Mouse (Mus musculus) limb, embryonic 12.5 days (tissue): ENCODE results near the gene Ly6g6f. TPM values are rescaled to one million over a fixed set of nuclear protein-coding genes. Genes with fewer than 3 reads are reported as not detected.

ENCODE experiments used
- ATAC-seq: fragments of 200-750 bp; cut with Nextera tagmentation; 2 replicates; pipeline ENCODE4 v1.8.0; 2017; ENCODE audit warnings: low read depth, moderate TSS enrichment; ENCODE audit not compliant: insufficient number of reproducible peaks, insufficient read depth, low FRiP score, low TSS enrichment
- H3K27ac ChIP-seq: fragments of 300-500 bp; sonication (generic); 2 replicates; pipeline ENCODE4 v1.5.1; 2016; ENCODE audit warnings: mild to moderate bottlenecking, moderate library complexity
- H3K27me3 ChIP-seq: fragments of 300-500 bp; sonication (generic); 2 replicates; pipeline ENCODE4 v1.6.1; 2016; ENCODE audit warnings: mild to moderate bottlenecking, moderate library complexity
- H3K36me3 ChIP-seq: fragments of 300-500 bp; sonication (generic); 2 replicates; pipeline ENCODE4 v1.6.1; 2016; ENCODE audit warnings: mild to moderate bottlenecking, moderate library complexity
- H3K4me1 ChIP-seq: fragments of 300-500 bp; sonication (generic); replicated peaks from 2 replicates; pipeline ENCODE4 v1.6.1; 2016
- H3K4me2 ChIP-seq: fragments of 300-500 bp; sonication (generic); 2 replicates; pipeline ENCODE4 v1.6.1; 2016; ENCODE audit warnings: mild to moderate bottlenecking, moderate library complexity
- H3K4me3 ChIP-seq: fragments of 300-500 bp; sonication (generic); replicated peaks from 2 replicates; pipeline ENCODE4 v1.5.1; 2016; ENCODE audit warnings: mild to moderate bottlenecking
- H3K9ac ChIP-seq: fragments of 300-500 bp; sonication (generic); replicated peaks from 2 replicates; pipeline ENCODE4 v1.6.1; 2016; ENCODE audit warnings: mild to moderate bottlenecking, moderate library complexity
- H3K9me3 ChIP-seq: fragments of 300-500 bp; sonication (generic); 2 replicates; pipeline ENCODE4 v1.6.1; 2016; ENCODE audit warnings: mild to moderate bottlenecking, moderate library complexity
- whole genome bisulfite sequencing: fragments of 180-500 bp; shearing (Covaris S2); methylation state at CpG from one replicate; pipeline ENCODE4 v1.1.7; 2016; 5-methylcytosine and 5-hydroxymethylcytosine counted together
- polyA plus RNA-seq: library from polyadenylated mRNA; unstranded; fragments of >200 nt; fragmentation: Nextera tagmentation; extraction: Ambion mirVana; gene quantifications from 2 replicates; pipeline ENCODE4 v1.2.1, GENCODE M21; 2016

The Ly6g6f gene
- polyA plus RNA-seq, 1 experiment from 2014 or later: 0.66 TPM

GRCm38 (mm10) chr17:35092403-35093198 is 7.2 kb upstream of the Ly6g6f start:
- no peak overlapping the region for H3K9ac ChIP-seq
- H3K27me3 ChIP-seq: no peaks in the 10 kb centered on the region
- H3K4me1 ChIP-seq: peaks cover 12% of the 10 kb centered on the region
- ATAC-seq: no peak
- H3K27ac ChIP-seq: no peak overlapping the region
- H3K4me2 ChIP-seq: no peak overlapping the region
- no peaks in the 10 kb centered on the region for H3K9me3 ChIP-seq
- WGBS: 86% methylated on average over 14 of the region's 14 CpGs
- peaks cover 68% of the 10 kb centered on the region for H3K36me3 ChIP-seq
- H3K4me3 ChIP-seq: no peak overlapping the region

GRCm38 (mm10) chr17:35090166-35090932 is 4.9 kb upstream of the Ly6g6f start:
- Histone ChIP-seq H3K4me2 (peak overlapping the region; percentile 65), H3K27me3 (no peaks in the 10 kb centered on the region), H3K4me1 (peaks cover 12% of the 10 kb centered on the region), H3K27ac (0 out of 2 replicates have a peak overlapping the region, but pooled peaks have one; percentile 2), H3K9ac (peak overlapping the region; percentile 75), H3K4me3 (peak overlapping the region; percentile 58), H3K9me3 (no peaks in the 10 kb centered on the region), H3K36me3 (peaks cover 46% of the 10 kb centered on the region)
- no peak for ATAC-seq
- 67% methylated on average over 8 of the region's 8 CpGs for WGBS

DNA sequence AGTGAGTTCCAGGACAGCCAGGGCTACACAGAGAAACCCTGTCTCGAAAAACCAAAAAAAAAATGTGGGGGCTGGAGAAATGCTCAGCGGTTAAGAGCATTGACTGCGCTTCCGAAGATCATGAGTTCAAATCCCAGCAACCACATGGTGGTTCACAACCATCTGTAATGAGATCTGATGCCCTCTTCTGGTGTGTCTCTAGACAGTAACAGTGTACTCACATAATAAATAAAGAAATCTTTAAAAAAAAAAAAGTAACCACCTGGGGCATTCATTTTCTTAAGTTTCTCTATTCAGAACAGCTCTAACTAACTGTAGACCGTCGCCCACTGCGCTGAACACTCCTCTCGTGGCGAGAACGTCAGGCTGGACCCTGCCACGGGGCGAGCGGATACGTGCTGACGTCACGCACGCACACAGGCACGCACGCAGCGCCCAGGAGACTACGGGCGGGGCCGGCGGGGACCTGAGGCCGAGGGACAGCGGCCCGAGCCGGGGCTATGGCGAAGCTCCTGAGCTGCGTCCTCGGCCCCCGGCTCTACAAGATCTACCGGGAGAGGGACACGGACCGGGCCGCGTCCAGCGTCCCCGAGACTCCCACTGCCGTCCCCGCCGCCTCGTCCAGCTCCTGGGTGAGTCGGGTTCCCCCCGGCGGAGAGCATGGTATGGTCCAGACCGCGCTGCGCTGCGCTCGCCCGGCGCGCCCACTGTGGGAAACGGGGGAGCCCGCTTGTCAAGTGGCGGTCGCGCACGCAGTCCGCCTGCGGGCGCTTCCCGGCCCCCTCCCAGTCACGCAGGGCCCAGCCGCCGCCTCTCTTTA is 3.6 kb upstream of the Ly6g6f start, which contains the start of gene Abhd16a:
Abhd16a (plus strand) TSS at position 439 of the 820 bp plus-strand sequence.
- Histone ChIP-seq H3K9me3 (no peaks in the 10 kb centered on the region), H3K4me2 (peak within 1 kb of the TSS; percentile 65), H3K9ac (peak within 1 kb of the TSS; percentile 75), H3K4me1 (peaks cover 12% of the 10 kb centered on the region), H3K27me3 (no peaks in the 10 kb centered on the region), H3K27ac (peak within 1 kb of the TSS; percentile 93), H3K36me3 (peaks cover 33% of the 10 kb centered on the region), H3K4me3 (peak within 1 kb of the TSS; percentile 58)
- peak; percentile 97 for ATAC-seq
- WGBS: 3% methylated on average over 61 of the region's 67 CpGs

DNA sequence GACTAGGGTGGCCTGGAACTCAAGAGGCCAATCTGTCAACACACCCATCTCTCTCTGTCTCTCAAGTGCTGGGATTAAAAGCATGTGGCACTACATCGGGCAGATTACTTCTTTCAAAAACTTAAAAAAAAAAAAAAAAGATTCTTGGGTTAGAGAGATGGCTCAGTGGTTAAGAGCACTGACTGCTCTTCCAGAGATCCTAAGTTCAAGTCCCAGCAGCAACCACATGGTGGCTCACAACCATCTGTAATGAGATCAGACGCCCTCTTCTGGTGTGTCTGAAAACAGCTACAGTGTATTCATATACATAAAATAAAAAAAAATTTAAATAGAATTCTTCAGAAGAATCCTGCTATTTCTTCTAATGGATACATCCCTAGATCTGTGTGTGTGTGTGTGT is 2.7 kb upstream of the Ly6g6f start:
- WGBS: 59% methylated on average over 2 of the region's 2 CpGs

DNA sequence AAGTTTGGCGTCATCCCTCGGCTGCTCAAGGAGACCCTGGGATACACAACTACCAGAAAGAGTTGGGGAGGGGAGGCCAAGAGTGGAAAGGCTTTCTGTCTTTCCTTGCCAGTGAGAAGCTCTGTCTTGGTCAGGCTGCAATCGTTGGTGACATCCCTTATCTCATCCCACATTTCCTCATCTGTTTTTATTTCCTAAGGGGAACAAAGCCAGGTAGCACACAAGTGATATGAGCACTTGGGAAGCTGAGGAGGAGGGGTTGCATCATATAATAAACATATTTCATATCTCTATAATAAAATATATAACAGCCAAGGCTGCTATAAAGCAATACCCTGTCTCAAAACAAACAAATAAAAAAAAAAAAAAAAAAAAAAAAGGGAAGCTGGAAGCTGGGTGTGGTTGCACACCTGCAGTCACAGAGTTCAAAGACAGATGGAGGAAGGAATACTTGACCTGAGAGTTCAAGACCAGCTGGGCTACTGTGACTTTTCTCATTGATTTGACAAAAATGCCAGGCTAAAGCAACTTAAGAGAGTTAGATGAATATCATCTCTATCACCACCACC is 1.4 kb downstream of the Ly6g6f start:
- Histone ChIP-seq H3K4me1 (no peaks in the 10 kb centered on the region), H3K9me3 (no peaks in the 10 kb centered on the region), H3K9ac (no peak overlapping the region), H3K4me2 (no peak overlapping the region), H3K36me3 (no peaks in the 10 kb centered on the region), H3K27ac (no peak overlapping the region), H3K27me3 (peaks cover 6% of the 10 kb centered on the region), H3K4me3 (no peak overlapping the region)
- WGBS: 70% methylated on average over 3 of the region's 3 CpGs
- ATAC-seq: no peak

More for the DNA sequence above, 2.7 kb upstream of the Ly6g6f start:
- H3K4me2 ChIP-seq: no peak overlapping the region
- no peaks in the 10 kb centered on the region for H3K9me3 ChIP-seq
- no peak overlapping the region for H3K9ac ChIP-seq
- no peaks in the 10 kb centered on the region for H3K27me3 ChIP-seq
- H3K36me3 ChIP-seq: peaks cover 25% of the 10 kb centered on the region
- peaks cover 12% of the 10 kb centered on the region for H3K4me1 ChIP-seq
- H3K27ac ChIP-seq: no peak overlapping the region
- ATAC-seq: no peak
- no peak overlapping the region for H3K4me3 ChIP-seq

GRCm38 (mm10) chr17:35082841-35083576 is 2.4 kb downstream of the Ly6g6f start:
- 79% methylated on average over 16 of the region's 16 CpGs for WGBS
- no peak overlapping the region for H3K9ac ChIP-seq
- H3K27ac ChIP-seq: no peak overlapping the region
- H3K9me3 ChIP-seq: no peaks in the 10 kb centered on the region
- no peak for ATAC-seq
- H3K4me3 ChIP-seq: no peak overlapping the region
- no peaks in the 10 kb centered on the region for H3K36me3 ChIP-seq
- peaks cover 15% of the 10 kb centered on the region for H3K27me3 ChIP-seq
- no peak overlapping the region for H3K4me2 ChIP-seq
- H3K4me1 ChIP-seq: peaks cover 3% of the 10 kb centered on the region; the same call in 1 of the 2 replicates

- Histone ChIP-seq H3K27me3 (peaks cover 22% of the 10 kb centered on the region), H3K4me2 (no peak overlapping the region), H3K4me3 (no peak overlapping the region), H3K36me3 (no peaks in the 10 kb centered on the region), H3K4me1 (peaks cover 21% of the 10 kb centered on the region), H3K9ac (no peak overlapping the region), H3K27ac (no peak overlapping the region), H3K9me3 (no peaks in the 10 kb centered on the region)
- no peak for ATAC-seq
- 85% methylated on average over 4 of the region's 4 CpGs for WGBS
These were observed 4.7 kb downstream of the Ly6g6f start for GRCm38 (mm10) chr17:35080710-35081109.

DNA sequence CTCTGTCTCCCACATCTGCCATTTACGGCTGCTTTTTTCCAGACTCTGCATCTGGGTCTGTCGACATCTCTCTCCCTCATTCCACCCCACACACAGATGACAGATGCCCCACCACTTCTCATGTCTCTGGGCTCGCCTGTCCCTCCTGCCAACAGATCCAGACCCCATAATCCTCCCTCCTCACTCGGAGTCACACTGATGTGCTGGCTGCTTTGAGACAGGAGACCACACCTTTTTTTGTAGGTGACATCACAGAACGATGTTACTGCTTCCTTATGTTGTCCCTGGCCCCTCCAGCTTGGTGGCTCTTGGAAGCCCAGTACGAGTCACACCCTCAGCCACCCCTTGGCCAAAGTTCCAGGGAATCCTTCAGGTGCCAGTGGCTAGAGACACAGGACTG is 5.2 kb downstream of the Ly6g6f start:
- Histone ChIP-seq H3K27me3 (peaks cover 22% of the 10 kb centered on the region), H3K27ac (no peak overlapping the region), H3K4me1 (peaks cover 21% of the 10 kb centered on the region), H3K4me2 (no peak overlapping the region), H3K36me3 (no peaks in the 10 kb centered on the region), H3K9me3 (no peaks in the 10 kb centered on the region), H3K4me3 (no peak overlapping the region), H3K9ac (no peak overlapping the region; the same call in 1 of the 2 replicates)
- 38% methylated on average over 6 of the region's 6 CpGs for WGBS
- no peak for ATAC-seq

- no peak overlapping the region for H3K9ac ChIP-seq
- peaks cover 22% of the 10 kb centered on the region for H3K27me3 ChIP-seq
- H3K9me3 ChIP-seq: no peaks in the 10 kb centered on the region
- 72% methylated on average over 9 of the region's 9 CpGs for WGBS
- H3K4me1 ChIP-seq: peaks cover 21% of the 10 kb centered on the region
- no peak overlapping the region for H3K27ac ChIP-seq
- no peak overlapping the region for H3K4me3 ChIP-seq
- H3K36me3 ChIP-seq: no peaks in the 10 kb centered on the region
- H3K4me2 ChIP-seq: no peak overlapping the region
- ATAC-seq: no peak
These were observed 5.6 kb downstream of the Ly6g6f start for GRCm38 (mm10) chr17:35079778-35080177.

GRCm38 (mm10) chr17:35077786-35078233 is 7.6 kb downstream of the Ly6g6f start, which contains the start of gene Ly6g6d:
TSS of gene Ly6g6d (minus strand) at chr17:35078065.
- Histone ChIP-seq H3K9me3 (no peaks in the 10 kb centered on the region), H3K4me1 (peaks cover 28% of the 10 kb centered on the region), H3K4me3 (peak within 1 kb of the TSS; percentile 9), H3K27ac (0 out of 2 replicates have a peak within 1 kb of the TSS, but pooled peaks have one; percentile 4), H3K36me3 (no peaks in the 10 kb centered on the region), H3K4me2 (peak within 1 kb of the TSS; percentile 40), H3K9ac (peak within 1 kb of the TSS; percentile 27; the same call in 1 of the 2 replicates), H3K27me3 (peaks cover 22% of the 10 kb centered on the region)
- 0 out of 2 replicates have a peak, but pooled peaks have one; percentile 29 for ATAC-seq
- 9% methylated on average over 14 of the region's 14 CpGs for WGBS
